Mouse (Mus musculus) left cerebral cortex, adult 9 months (tissue): ENCODE measurements around the gene Sema4g.

ENCODE experiments used
- DNase-seq, 2 experiments: peaks; one replicate each; pipeline ENCODE4 v3.0.0; 2022; ENCODE audit warnings: low spot score in 2 of 2

Gene Sema4g

GRCm38 (mm10) chr19:44988831-44989566 lies at the start of gene Sema4g:
Gene Sema4g, plus strand, starts transcription at chr19:44989101.
- DNase-seq = no peak

DNA sequence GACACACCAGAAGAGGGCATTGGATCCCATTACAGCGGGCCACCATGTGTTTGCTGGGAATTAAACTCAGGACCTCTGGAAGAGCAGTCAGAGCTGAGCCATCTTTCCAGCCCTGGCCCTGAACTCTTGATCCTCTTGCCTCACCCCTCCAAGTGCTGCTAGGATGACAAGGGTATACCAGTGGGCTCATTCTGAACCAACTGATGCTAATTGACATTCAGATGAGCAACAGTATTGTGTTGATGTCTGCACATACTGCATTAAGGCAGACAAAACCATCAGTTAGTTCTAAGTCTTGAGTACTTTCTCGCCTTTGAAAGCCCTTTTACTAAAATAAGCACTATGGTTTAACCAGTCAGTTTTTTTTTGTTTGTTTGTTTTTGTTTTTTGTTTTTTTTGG lies 29.3 kb upstream of the Sema4g start:
- no peak for DNase-seq

GRCm38 (mm10) chr19:44965978-44966377 lies 22.9 kb upstream of the Sema4g start:
- no peak for DNase-seq

DNA sequence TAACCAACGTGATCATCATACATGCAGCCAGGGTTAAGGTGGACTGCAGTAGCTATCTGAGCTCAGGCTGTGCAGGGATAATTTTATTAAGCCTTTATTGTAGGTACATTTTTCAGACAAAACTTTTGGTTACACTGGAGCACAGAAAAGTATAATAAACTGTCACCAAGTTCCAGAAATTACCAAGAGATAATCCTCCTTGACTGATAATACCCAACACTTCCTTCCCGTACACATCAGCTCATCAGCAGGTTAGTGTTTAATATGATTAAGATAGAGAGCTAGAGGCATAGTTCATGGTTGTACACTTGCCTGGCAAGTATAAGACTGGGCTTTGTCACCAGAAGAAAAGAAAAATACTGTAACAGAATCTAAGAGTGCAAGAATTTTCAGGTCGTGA lies 20.6 kb upstream of the Sema4g start:
- no peak for DNase-seq

DNA sequence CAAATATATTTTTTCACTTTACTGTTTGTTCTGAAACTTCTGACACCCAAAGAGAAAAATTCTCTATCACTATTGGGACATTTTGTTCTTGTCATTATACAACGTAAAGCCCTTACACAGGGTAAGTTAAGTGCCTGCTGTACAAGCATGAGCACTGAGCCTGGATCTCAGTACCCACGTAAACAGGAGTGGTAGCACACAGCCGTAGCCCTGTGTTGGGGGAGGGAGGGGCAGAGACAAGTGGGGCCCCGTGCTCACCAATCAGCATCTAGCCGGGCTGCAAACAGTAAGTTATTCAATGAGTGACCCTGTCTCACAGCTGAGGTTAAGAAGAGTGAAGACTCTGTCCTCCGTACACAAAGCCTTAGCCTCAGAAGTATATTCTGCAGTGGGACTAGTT lies 12.3 kb upstream of the Sema4g start:
- DNase-seq = no peak

DNA sequence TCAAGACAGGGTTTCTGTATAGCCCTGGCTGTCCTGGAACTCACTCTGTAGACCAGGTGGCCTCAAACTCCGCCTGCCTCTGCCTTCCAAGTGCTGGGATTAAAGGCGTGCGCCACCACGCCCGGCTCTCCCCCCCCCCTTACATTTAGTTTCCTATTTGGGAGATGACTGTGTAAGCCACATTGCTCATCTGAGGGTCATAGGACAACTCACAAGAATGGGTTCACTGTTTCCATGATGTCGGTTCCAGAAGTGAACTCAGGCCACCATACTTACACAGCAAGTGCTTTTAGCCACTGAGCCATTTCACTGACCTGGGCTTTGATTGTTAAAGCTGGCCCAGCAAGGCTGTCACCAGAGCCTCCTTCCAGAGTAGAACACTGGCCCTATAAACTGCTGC lies 11.8 kb upstream of the Sema4g start:
- no peak for DNase-seq

DNA sequence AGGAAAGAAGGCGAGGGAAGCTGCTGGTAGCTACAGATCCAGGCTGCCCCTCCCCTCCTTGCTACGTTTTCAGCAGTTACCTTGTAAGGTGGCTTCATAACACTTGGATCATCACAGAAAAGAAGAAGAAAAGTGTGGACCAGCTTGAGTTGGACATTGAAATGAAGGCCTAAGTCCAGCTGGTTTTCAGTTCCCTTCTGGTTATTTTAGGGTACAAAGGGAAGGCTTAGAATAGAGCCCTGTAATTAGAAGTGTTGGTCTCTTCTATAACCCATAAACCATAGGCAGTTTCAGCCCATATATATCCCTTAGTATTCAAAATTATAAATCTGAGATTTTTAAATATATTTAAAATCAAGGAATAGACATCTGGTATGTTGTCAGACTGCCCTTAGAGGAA lies 8.1 kb upstream of the Sema4g start:
- no peak for DNase-seq

GRCm38 (mm10) chr19:44982477-44983115 lies 6.3 kb upstream of the Sema4g start:
- no peak for DNase-seq

- DNase-seq = no peak
Observed at GRCm38 (mm10) chr19:44983366-44983765, 5.5 kb upstream of the Sema4g start.

DNA sequence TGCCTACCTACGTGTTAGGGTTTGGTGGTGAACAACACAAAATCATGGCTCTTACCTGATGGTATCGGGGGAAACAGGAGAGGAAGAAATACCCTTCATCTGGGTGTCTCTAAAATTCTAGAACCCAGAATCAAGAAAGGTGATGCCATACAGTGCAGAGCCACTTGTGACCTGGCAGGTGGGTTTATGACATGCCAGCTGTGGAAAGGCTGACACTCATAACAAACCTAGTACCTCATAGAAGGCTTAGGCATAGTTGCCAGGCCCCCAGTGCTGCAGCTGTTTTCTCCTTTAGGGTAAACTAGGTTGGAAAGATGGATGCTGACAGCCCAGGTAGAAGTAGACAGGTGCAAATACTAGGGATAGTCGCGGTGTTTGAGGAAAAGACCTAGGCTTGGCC lies 4.5 kb upstream of the Sema4g start:
- DNase-seq = no peak

DNA sequence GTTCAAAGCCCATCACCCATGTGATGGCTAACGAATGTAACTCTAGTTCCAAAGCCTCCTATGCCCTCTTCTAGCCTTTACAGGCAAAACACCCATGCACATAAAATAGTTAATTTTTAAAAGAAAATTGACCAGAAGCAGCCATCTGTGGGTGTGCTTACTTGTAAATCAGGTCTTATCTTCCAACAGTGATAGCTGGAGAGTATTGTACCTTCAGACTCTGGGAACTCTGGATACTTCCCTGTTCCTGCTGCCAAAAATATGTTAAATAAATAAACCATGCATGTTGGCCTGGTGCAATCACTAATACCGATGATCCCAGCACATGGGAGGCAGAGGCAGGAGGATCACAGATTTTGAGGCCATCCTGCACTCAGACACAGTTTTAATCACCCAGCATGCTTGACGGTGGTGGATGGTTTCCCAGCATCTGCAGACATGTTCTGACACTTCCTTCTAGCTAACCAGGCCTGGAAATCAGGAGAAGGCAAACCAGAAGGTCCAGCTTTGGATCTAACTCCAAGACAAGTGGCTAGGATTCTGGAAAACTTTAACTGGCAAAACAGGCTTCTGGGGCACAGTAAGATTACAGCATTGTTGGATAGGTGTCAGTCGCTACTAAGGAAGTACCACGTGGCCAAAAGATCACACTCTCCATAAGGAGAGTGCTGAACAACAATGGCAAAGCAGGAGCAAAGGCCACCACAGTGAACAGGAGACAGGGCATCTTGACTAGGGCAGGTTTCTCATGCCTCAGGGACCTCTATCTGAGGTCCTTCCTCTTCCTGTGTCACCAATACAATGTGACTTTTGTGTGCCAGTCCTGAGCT lies 3.5 kb upstream of the Sema4g start:
- no peak for DNase-seq

DNA sequence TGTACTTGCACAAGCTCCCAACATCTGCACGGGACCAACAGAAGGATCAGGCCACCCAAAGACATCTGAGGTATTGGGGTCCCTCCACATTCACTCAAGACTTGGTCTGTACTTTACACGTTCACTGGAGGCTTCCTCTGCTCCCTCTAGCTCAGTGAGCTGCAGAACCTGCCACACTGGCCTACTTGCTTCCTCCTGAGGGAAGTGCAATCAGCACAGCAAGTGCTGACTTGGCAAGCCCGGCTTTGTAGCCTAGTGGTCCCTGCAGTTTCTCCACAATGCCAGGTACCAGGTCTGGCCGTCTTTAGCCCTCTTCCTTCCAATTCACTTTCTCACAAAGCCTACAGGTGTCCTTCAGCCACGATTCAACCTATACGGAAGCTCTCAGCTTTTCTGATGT lies 1.9 kb upstream of the Sema4g start:
- DNase-seq = no peak

- peak in 1 of 2 experiments; percentile 72 for DNase-seq
Observed at GRCm38 (mm10) chr19:44987851-44988250, 1.1 kb upstream of the Sema4g start.

GRCm38 (mm10) chr19:44988321-44988720 lies 580 bp upstream of the Sema4g start:
- no peak for DNase-seq

DNA sequence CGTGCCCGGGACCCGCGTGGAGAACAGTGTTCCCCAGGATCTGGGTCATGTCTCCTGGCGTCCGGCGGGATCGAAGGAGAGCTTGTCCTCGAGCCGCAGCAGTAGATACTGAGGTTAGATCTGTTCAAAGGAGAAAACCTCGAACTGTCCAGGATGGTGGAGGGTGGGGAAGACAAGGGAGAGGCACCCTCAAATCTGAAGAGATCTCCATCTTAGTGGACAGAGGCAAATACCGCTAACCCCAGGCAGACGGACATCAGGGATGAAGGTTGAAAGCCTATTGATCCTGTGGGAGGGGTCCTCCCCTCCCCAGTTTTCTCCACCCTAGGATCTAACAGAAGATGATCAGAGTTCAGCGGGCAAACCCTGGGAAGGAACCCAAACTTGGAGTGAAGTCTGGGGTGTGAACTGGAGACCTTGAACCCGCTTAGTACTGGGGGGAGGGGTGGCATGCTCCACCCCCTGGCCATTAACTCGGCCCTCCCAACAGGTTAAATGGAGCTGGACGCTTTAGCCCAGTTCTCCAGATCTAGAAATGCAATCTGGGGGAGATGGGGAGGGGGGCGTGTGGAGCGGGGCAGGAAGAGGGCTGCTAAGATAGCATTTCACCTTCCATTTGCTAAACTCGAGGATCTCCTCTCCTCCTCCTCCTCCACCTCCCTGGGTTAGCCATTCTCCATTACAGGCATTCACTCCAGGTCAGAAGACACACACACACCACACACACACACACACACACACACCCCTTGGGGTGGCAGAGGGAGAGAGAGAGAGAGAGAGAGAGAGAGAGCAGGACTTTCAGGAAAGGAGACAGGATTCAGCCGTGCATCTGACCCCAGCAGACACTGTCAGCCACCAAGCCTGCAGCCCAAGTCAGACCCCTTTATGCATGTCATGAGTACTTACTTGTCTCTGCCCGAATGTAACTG lies 930 bp downstream of the Sema4g start:
- DNase-seq = no peak

DNA sequence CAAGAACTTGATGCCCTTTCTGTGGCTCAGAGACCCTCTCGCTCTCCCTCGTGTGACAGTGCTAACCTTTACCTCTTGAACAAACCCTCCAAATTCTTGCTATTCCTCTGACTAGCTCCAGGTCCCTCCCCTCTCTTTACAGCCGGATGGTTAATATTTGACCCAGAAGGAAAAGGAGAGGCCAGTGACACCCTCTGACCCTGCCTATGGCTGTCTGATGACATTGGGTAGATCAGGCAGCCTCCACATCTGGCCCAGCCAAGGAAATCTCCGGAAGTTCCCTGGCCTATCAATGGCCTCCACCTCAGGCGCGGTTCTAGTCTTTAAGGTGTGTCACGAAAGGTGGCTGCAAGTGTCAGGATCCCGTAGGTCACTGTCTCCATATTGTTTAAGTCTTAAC lies 2.1 kb downstream of the Sema4g start:
- DNase-seq = no peak

DNA sequence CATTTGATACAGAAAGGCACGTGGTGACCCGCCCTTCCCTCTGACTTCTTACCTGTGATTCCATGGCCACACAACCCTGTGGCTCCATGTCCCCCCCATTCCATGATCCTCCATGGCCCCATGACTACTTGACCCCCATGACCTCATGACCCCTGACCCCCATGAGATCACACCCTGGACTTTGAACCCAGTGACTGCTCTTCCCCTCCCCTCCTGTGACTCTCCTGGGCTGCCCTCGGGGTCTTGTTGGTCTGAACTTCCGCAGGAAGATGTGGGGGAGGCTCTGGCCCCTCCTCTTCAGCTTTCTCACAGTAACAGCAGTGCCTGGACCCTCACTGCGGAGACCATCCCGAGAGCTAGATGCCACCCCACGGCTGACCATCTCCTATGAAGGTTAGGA lies 3.3 kb downstream of the Sema4g start:
- no peak for DNase-seq

GRCm38 (mm10) chr19:44992712-44993111 lies 3.8 kb downstream of the Sema4g start:
- no peak for DNase-seq

DNA sequence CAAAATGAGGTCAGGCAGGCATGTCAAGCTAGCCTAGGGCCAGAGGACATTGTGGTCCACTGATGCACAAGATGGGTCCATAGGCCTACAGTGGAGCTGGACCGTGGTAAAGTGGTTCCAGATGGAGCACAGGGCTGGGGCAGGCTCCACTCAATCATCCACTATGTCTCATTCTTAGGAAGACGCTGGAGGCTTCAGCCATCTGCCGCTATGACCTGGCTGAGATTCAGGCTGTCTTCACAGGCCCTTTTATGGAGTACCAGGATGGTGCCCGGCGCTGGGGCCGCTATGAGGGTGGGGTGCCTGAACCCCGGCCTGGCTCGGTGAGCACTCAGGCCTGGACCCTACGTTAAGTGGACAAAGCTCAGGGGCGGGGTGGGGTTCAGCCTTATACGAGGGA lies 8.9 kb downstream of the Sema4g start:
- no peak for DNase-seq

DNA sequence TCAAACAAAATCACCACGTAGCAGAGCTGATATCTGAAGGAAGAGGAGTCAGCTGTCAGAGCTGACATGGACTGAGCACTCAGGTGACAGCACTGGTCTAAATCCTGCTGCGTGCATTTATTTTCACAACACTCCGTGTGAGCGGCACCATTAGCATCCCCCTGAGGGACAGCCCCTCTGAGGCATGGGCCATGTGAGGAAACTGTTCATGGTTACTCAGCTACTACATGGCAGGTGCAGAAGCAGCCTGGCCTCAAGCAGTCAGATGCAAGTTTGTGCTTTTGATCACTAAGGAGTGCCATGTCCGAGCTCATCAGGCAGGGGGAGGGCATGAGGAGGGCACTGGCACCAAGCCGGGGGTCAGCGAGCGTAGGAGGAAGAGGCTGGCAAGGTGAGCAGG lies 10.7 kb downstream of the Sema4g start:
- no peak for DNase-seq

DNA sequence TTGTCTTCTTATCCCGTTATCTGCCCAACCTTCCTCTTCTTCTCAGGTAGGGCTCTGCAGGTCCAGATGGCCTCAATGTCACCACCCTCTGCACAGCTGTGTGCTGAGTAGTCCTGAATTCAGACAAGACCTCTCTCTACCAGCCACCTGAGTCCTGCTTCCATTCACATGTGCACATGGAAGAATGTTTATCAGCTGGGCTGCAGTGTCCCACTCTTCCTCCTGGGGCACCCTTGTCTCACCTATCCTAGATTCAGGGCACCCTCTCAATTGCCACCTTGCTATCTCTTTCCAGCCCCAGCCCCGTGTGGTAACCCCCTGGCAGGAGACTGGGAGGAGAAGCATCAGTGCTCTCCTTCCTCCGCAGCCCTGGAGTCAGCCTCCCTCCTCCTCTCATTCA lies 13.4 kb downstream of the Sema4g start:
- no peak for DNase-seq
